Mouse (Mus musculus): ENCODE measurements around the gene Mgmt. TPM values are rescaled to one million over a fixed set of nuclear protein-coding genes. Genes with fewer than 3 reads are reported as not detected.

The Mgmt gene
- polyA plus RNA-seq (2016; fragmentation: Nextera tagmentation; extraction: Ambion mirVana) = 3.9 and 4.0 TPM in 2 replicates

GRCm38 (mm10) chr7:136894106-136894986, at the start of gene Mgmt:
Gene Mgmt, plus strand, starts transcription at chr7:136894614.
- Histone ChIP-seq H3K4me1 (replicated peaks) (peaks cover 24% of the 10 kb centered on the region), H3K9ac (peak within 1 kb of the TSS; percentile 72), H3K9me3 (replicated peaks) (no peaks in the 10 kb centered on the region), H3K4me3 (peak within 1 kb of the TSS; percentile 37), H3K27me3 (replicated peaks) (no peaks in the 10 kb centered on the region), H3K27ac (ENCODE audit: poor library complexity, severe bottlenecking) (peak within 1 kb of the TSS; percentile 57), H3K36me3 (no peaks in the 10 kb centered on the region), H3K4me2 (peak within 1 kb of the TSS; percentile 67)
- WGBS = 11% methylated on average over 32 of the region's 33 CpGs
- ATAC-seq (ENCODE audit: insufficient number of reproducible peaks, low FRiP score) = peak; percentile 98

GRCm38 (mm10) chr7:136844835-136845234, 49.6 kb upstream of the Mgmt start:
- Histone ChIP-seq H3K9me3 (replicated peaks) (no peaks in the 10 kb centered on the region), H3K9ac (no peak overlapping the region), H3K27me3 (replicated peaks) (no peaks in the 10 kb centered on the region), H3K4me3 (no peak overlapping the region), H3K27ac (ENCODE audit: poor library complexity, severe bottlenecking) (no peak overlapping the region), H3K4me1 (replicated peaks) (peaks cover 30% of the 10 kb centered on the region), H3K4me2 (no peak overlapping the region), H3K36me3 (no peaks in the 10 kb centered on the region)
- no peak for ATAC-seq (ENCODE audit: insufficient number of reproducible peaks, low FRiP score)
- WGBS = 69% methylated on average over 5 of the region's 5 CpGs

GRCm38 (mm10) chr7:136845321-136845720, 49.1 kb upstream of the Mgmt start:
- no peak overlapping the region for H3K4me3 ChIP-seq
- ATAC-seq (ENCODE audit: insufficient number of reproducible peaks, low FRiP score) = no peak
- WGBS = 47% methylated on average over 9 of the region's 9 CpGs
- H3K9me3 ChIP-seq (replicated peaks) = no peaks in the 10 kb centered on the region
- no peaks in the 10 kb centered on the region for H3K27me3 ChIP-seq (replicated peaks)
- H3K4me2 ChIP-seq = no peak overlapping the region
- H3K36me3 ChIP-seq = no peaks in the 10 kb centered on the region
- H3K4me1 ChIP-seq (replicated peaks) = peaks cover 30% of the 10 kb centered on the region
- H3K9ac ChIP-seq = no peak overlapping the region
- H3K27ac ChIP-seq (ENCODE audit: poor library complexity, severe bottlenecking) = no peak overlapping the region

GRCm38 (mm10) chr7:136846086-136846620, 48.3 kb upstream of the Mgmt start:
- no peaks in the 10 kb centered on the region for H3K36me3 ChIP-seq
- no peaks in the 10 kb centered on the region for H3K27me3 ChIP-seq (replicated peaks)
- no peak overlapping the region for H3K4me2 ChIP-seq
- WGBS = 60% methylated on average over 10 of the region's 10 CpGs
- no peak overlapping the region for H3K4me3 ChIP-seq
- H3K4me1 ChIP-seq (replicated peaks) = peaks cover 30% of the 10 kb centered on the region
- no peaks in the 10 kb centered on the region for H3K9me3 ChIP-seq (replicated peaks)
- H3K27ac ChIP-seq (ENCODE audit: poor library complexity, severe bottlenecking) = no peak overlapping the region
- no peak overlapping the region for H3K9ac ChIP-seq
- no peak for ATAC-seq (ENCODE audit: insufficient number of reproducible peaks, low FRiP score)

GRCm38 (mm10) chr7:136847601-136848000, 46.8 kb upstream of the Mgmt start:
- Histone ChIP-seq H3K9me3 (replicated peaks) (no peaks in the 10 kb centered on the region), H3K4me3 (no peak overlapping the region), H3K27me3 (replicated peaks) (no peaks in the 10 kb centered on the region), H3K4me2 (no peak overlapping the region), H3K27ac (ENCODE audit: poor library complexity, severe bottlenecking) (no peak overlapping the region), H3K9ac (no peak overlapping the region), H3K36me3 (no peaks in the 10 kb centered on the region), H3K4me1 (replicated peaks) (peaks cover 33% of the 10 kb centered on the region)
- 84% methylated on average over 6 of the region's 6 CpGs for WGBS
- no peak for ATAC-seq (ENCODE audit: insufficient number of reproducible peaks, low FRiP score)

GRCm38 (mm10) chr7:136848761-136849160, 45.7 kb upstream of the Mgmt start:
- Histone ChIP-seq H3K4me1 (replicated peaks) (peaks cover 22% of the 10 kb centered on the region), H3K36me3 (no peaks in the 10 kb centered on the region), H3K27me3 (replicated peaks) (no peaks in the 10 kb centered on the region), H3K4me2 (no peak overlapping the region), H3K9me3 (replicated peaks) (no peaks in the 10 kb centered on the region), H3K9ac (no peak overlapping the region), H3K27ac (ENCODE audit: poor library complexity, severe bottlenecking) (no peak overlapping the region), H3K4me3 (no peak overlapping the region)
- ATAC-seq (ENCODE audit: insufficient number of reproducible peaks, low FRiP score) = no peak
- 71% methylated on average over 8 of the region's 8 CpGs for WGBS

GRCm38 (mm10) chr7:136849811-136850210, 44.6 kb upstream of the Mgmt start:
- ATAC-seq (ENCODE audit: insufficient number of reproducible peaks, low FRiP score) = no peak
- H3K27ac ChIP-seq (ENCODE audit: poor library complexity, severe bottlenecking) = no peak overlapping the region
- no peak overlapping the region for H3K4me2 ChIP-seq
- H3K27me3 ChIP-seq (replicated peaks) = no peaks in the 10 kb centered on the region
- WGBS = 82% methylated on average over 3 of the region's 3 CpGs
- no peaks in the 10 kb centered on the region for H3K36me3 ChIP-seq
- H3K9me3 ChIP-seq (replicated peaks) = no peaks in the 10 kb centered on the region
- H3K4me1 ChIP-seq (replicated peaks) = peaks cover 13% of the 10 kb centered on the region
- H3K9ac ChIP-seq = no peak overlapping the region
- no peak overlapping the region for H3K4me3 ChIP-seq

GRCm38 (mm10) chr7:136850339-136850738, 44.1 kb upstream of the Mgmt start:
- no peak for ATAC-seq (ENCODE audit: insufficient number of reproducible peaks, low FRiP score)
- no peak overlapping the region for H3K27ac ChIP-seq (ENCODE audit: poor library complexity, severe bottlenecking)
- peaks cover 12% of the 10 kb centered on the region for H3K4me1 ChIP-seq (replicated peaks)
- no peaks in the 10 kb centered on the region for H3K27me3 ChIP-seq (replicated peaks)
- no peak overlapping the region for H3K9ac ChIP-seq
- 54% methylated on average over 5 of the region's 5 CpGs for WGBS
- H3K4me2 ChIP-seq = no peak overlapping the region
- no peak overlapping the region for H3K4me3 ChIP-seq
- no peaks in the 10 kb centered on the region for H3K9me3 ChIP-seq (replicated peaks)
- no peaks in the 10 kb centered on the region for H3K36me3 ChIP-seq

GRCm38 (mm10) chr7:136851946-136852345, 42.5 kb upstream of the Mgmt start:
- no peaks in the 10 kb centered on the region for H3K27me3 ChIP-seq (replicated peaks)
- no peak overlapping the region for H3K9ac ChIP-seq
- H3K4me3 ChIP-seq = no peak overlapping the region
- peaks cover 10% of the 10 kb centered on the region for H3K4me1 ChIP-seq (replicated peaks)
- WGBS = 30% methylated on average over 8 of the region's 8 CpGs
- H3K9me3 ChIP-seq (replicated peaks) = no peaks in the 10 kb centered on the region
- ATAC-seq (ENCODE audit: insufficient number of reproducible peaks, low FRiP score) = peak; percentile 55; the same call in 1 of the 2 replicates
- no peak overlapping the region for H3K4me2 ChIP-seq
- no peaks in the 10 kb centered on the region for H3K36me3 ChIP-seq
- H3K27ac ChIP-seq (ENCODE audit: poor library complexity, severe bottlenecking) = no peak overlapping the region; the same call in 1 of the 2 replicates

- H3K9me3 ChIP-seq (replicated peaks) = no peaks in the 10 kb centered on the region
- no peak overlapping the region for H3K27ac ChIP-seq (ENCODE audit: poor library complexity, severe bottlenecking)
- no peaks in the 10 kb centered on the region for H3K27me3 ChIP-seq (replicated peaks)
- H3K4me3 ChIP-seq = no peak overlapping the region
- WGBS = 53% methylated on average over 4 of the region's 4 CpGs
- ATAC-seq (ENCODE audit: insufficient number of reproducible peaks, low FRiP score) = no peak
- H3K9ac ChIP-seq = no peak overlapping the region
- no peak overlapping the region for H3K4me2 ChIP-seq
- H3K4me1 ChIP-seq (replicated peaks) = peaks cover 10% of the 10 kb centered on the region
- H3K36me3 ChIP-seq = no peaks in the 10 kb centered on the region
These were observed 41.7 kb upstream of the Mgmt start for GRCm38 (mm10) chr7:136852721-136853120.

- no peak overlapping the region for H3K4me2 ChIP-seq
- peaks cover 7% of the 10 kb centered on the region; the same call in 1 of the 2 replicates for H3K9me3 ChIP-seq (replicated peaks)
- peaks cover 16% of the 10 kb centered on the region for H3K4me1 ChIP-seq (replicated peaks)
- no peak overlapping the region for H3K9ac ChIP-seq
- no peaks in the 10 kb centered on the region for H3K36me3 ChIP-seq
- no peak for ATAC-seq (ENCODE audit: insufficient number of reproducible peaks, low FRiP score)
- no peaks in the 10 kb centered on the region; the same call in 1 of the 2 replicates for H3K27me3 ChIP-seq (replicated peaks)
- H3K4me3 ChIP-seq = no peak overlapping the region
- 33% methylated on average over 7 of the region's 7 CpGs for WGBS
- no peak overlapping the region for H3K27ac ChIP-seq (ENCODE audit: poor library complexity, severe bottlenecking)
These were observed 29.5 kb upstream of the Mgmt start for GRCm38 (mm10) chr7:136864677-136865463.

Measured in heart, embryonic 12.5 days (tissue).